Mouse (Mus musculus) kidney, postnatal 0 days (tissue): ENCODE data around the gene Mroh9. TPM values are rescaled to one million over a fixed set of nuclear protein-coding genes. Genes with fewer than 3 reads are reported as not detected.
A peak's percentile ranks its signal among the peaks of the same experiment; 100 is the strongest.

Source experiments
- ATAC-seq: fragments of 200-750 bp; cut with Nextera tagmentation; replicated peaks from 2 replicates; pipeline ENCODE4 v1.8.0; 2017; ENCODE audit warnings: low read depth, moderate number of reproducible peaks, moderate TSS enrichment, moderate library complexity; ENCODE audit not compliant: low FRiP score
- DNase-seq: peaks from one replicate; pipeline ENCODE4 v3.0.0-alpha.2; 2016; ENCODE audit warnings: low spot score
- H3K27ac ChIP-seq: fragments of 300-500 bp; sonication (generic); 2 replicates; pipeline ENCODE4 v1.5.1; 2014; ENCODE audit warnings: mild to moderate bottlenecking
- H3K27me3 ChIP-seq: fragments of 300-500 bp; sonication (generic); 2 replicates; pipeline ENCODE4 v1.6.1; 2014; ENCODE audit warnings: low read length, mixed read lengths; ENCODE audit not compliant: insufficient read depth
- H3K36me3 ChIP-seq: fragments of 300-500 bp; sonication (generic); 2 replicates; pipeline ENCODE4 v1.6.1; 2014; ENCODE audit warnings: low read length, mixed read lengths; ENCODE audit not compliant: insufficient read depth
- H3K4me1 ChIP-seq: fragments of 300-500 bp; sonication (generic); replicated peaks from 2 replicates; pipeline ENCODE4 v1.6.1; 2014; ENCODE audit warnings: antibody characterized with exemption, low read length, mixed read lengths; ENCODE audit not compliant: insufficient read depth
- H3K4me2 ChIP-seq: fragments of 300-500 bp; sonication (generic); 2 replicates; pipeline ENCODE4 v1.6.1; 2014; ENCODE audit warnings: mild to moderate bottlenecking, low read length, moderate library complexity, mixed read lengths
- H3K4me3 ChIP-seq: fragments of 300-500 bp; sonication (generic); replicated peaks from 2 replicates; pipeline ENCODE4 v1.5.1; 2014; ENCODE audit warnings: low read depth, low read length
- H3K9ac ChIP-seq: fragments of 300-500 bp; sonication (generic); 2 replicates; pipeline ENCODE4 v1.6.1; 2014; ENCODE audit warnings: low read depth, low read length
- H3K9me3 ChIP-seq: fragments of 300-500 bp; sonication (generic); replicated peaks from 2 replicates; pipeline ENCODE4 v1.6.1; 2016; ENCODE audit warnings: low read length, inconsistent platforms, mixed read lengths
- CTCF ChIP-seq: IDR thresholded peaks from 2 replicates; pipeline ENCODE4 v1.5.1; 2016; ENCODE audit warnings: antibody characterized with exemption, low read depth, mild to moderate bottlenecking, moderate library complexity
- WGBS: fragments of 180-500 bp; shearing (Covaris S2); extraction: QIAGEN DNeasy Blood & Tissue Kit; methylation state at CpG from one replicate; pipeline ENCODE4 v1.1.7; 2014; 5-methylcytosine and 5-hydroxymethylcytosine counted together
- polyA plus RNA-seq: library from polyadenylated mRNA; unstranded; fragments of >200 nt; fragmentation: Nextera tagmentation; extraction: Ambion mirVana; gene quantifications from 2 replicates; pipeline ENCODE4 v1.2.1, GENCODE M21; 2015

The Mroh9 gene
- not detected in 2 replicates for polyA plus RNA-seq

- no peak within 1 kb of the TSS for H3K27ac ChIP-seq
Observed at GRCm38 (mm10) chr1:163085570-163085969, at the start of gene Mroh9. Gene Mroh9 (minus strand): TSS chr1:163085670.

GRCm38 (mm10) chr1:163129976-163130375 is 44.5 kb upstream of the Mroh9 start:
- no peak for ATAC-seq
- Histone ChIP-seq H3K4me3 (no peak overlapping the region), H3K27ac (no peak overlapping the region), H3K4me1 (no peaks in the 10 kb centered on the region), H3K27me3 (no peaks in the 10 kb centered on the region), H3K9me3 (no peaks in the 10 kb centered on the region), H3K4me2 (no peak overlapping the region), H3K36me3 (no peaks in the 10 kb centered on the region), H3K9ac (no peak overlapping the region)
- no peak for DNase-seq
- no peak for TF ChIP-seq CTCF
- 72% methylated on average over 3 of the region's 3 CpGs for WGBS

More at GRCm38 (mm10) chr1:163085570-163085969, at the start of gene Mroh9:
- H3K4me2 ChIP-seq: no peak within 1 kb of the TSS
- no peak for TF ChIP-seq CTCF
- H3K9me3 ChIP-seq: no peaks in the 10 kb centered on the region
- WGBS: 85% methylated on average over 2 of the region's 2 CpGs
- ATAC-seq (no peak), DNase-seq (no peak)
- H3K36me3 ChIP-seq: no peaks in the 10 kb centered on the region
- H3K4me3 ChIP-seq: no peak within 1 kb of the TSS
- H3K9ac ChIP-seq: no peak within 1 kb of the TSS
- no peaks in the 10 kb centered on the region for H3K27me3 ChIP-seq
- no peaks in the 10 kb centered on the region for H3K4me1 ChIP-seq

- TF ChIP-seq CTCF: no peak
- 78% methylated on average over 9 of the region's 9 CpGs for WGBS
- no peak for ATAC-seq
- H3K27ac ChIP-seq: no peak overlapping the region
- no peak overlapping the region for H3K4me3 ChIP-seq
- H3K36me3 ChIP-seq: no peaks in the 10 kb centered on the region
- no peak for DNase-seq
- no peak overlapping the region for H3K9ac ChIP-seq
- no peaks in the 10 kb centered on the region for H3K4me1 ChIP-seq
- H3K4me2 ChIP-seq: no peak overlapping the region
- H3K27me3 ChIP-seq: no peaks in the 10 kb centered on the region
- no peaks in the 10 kb centered on the region for H3K9me3 ChIP-seq
Observed at GRCm38 (mm10) chr1:163129129-163129900, 43.8 kb upstream of the Mroh9 start.

GRCm38 (mm10) chr1:163126175-163126881 is 40.9 kb upstream of the Mroh9 start:
- H3K36me3 ChIP-seq: no peaks in the 10 kb centered on the region
- ATAC-seq: no peak
- H3K9me3 ChIP-seq: no peaks in the 10 kb centered on the region
- DNase-seq: peak; percentile 25
- H3K27ac ChIP-seq: no peak overlapping the region
- H3K4me3 ChIP-seq: no peak overlapping the region
- WGBS: 74% methylated on average over 7 of the region's 7 CpGs
- H3K9ac ChIP-seq: no peak overlapping the region
- TF ChIP-seq CTCF: no peak
- H3K27me3 ChIP-seq: no peaks in the 10 kb centered on the region
- H3K4me2 ChIP-seq: no peak overlapping the region
- H3K4me1 ChIP-seq: no peaks in the 10 kb centered on the region

- Histone ChIP-seq H3K27me3 (no peaks in the 10 kb centered on the region), H3K9me3 (no peaks in the 10 kb centered on the region), H3K27ac (no peak overlapping the region), H3K4me2 (no peak overlapping the region), H3K4me3 (no peak overlapping the region), H3K4me1 (no peaks in the 10 kb centered on the region), H3K9ac (no peak overlapping the region), H3K36me3 (no peaks in the 10 kb centered on the region)
- WGBS: 91% methylated on average over 1 of the region's 1 CpGs
- DNase-seq (no peak), ATAC-seq (no peak)
- no peak for TF ChIP-seq CTCF
Observed at GRCm38 (mm10) chr1:163122414-163122813, 36.9 kb upstream of the Mroh9 start.

GRCm38 (mm10) chr1:163113461-163114174 is 28.1 kb upstream of the Mroh9 start:
- WGBS: 70% methylated on average over 8 of the region's 8 CpGs

More at GRCm38 (mm10) chr1:163113461-163114174, 28.1 kb upstream of the Mroh9 start:
- no peak for ATAC-seq
- no peaks in the 10 kb centered on the region for H3K9me3 ChIP-seq
- H3K27ac ChIP-seq: no peak overlapping the region
- no peaks in the 10 kb centered on the region for H3K4me1 ChIP-seq
- H3K36me3 ChIP-seq: no peaks in the 10 kb centered on the region
- no peak for DNase-seq
- no peak overlapping the region for H3K4me3 ChIP-seq
- no peak overlapping the region for H3K9ac ChIP-seq
- no peak for TF ChIP-seq CTCF
- no peak overlapping the region for H3K4me2 ChIP-seq
- H3K27me3 ChIP-seq: no peaks in the 10 kb centered on the region
